Mouse (Mus musculus): ENCODE measurements around the gene Nploc4. TPM values are rescaled to one million over a fixed set of nuclear protein-coding genes. Genes with fewer than 3 reads are reported as not detected.
A peak's percentile ranks its signal among the peaks of the same experiment; 100 is the strongest.
"Not testable (repeated sequence)": the region's sequence is repeated elsewhere in the genome, so short reads cannot be mapped to it uniquely, and the experiment has no call there.

The Nploc4 gene
- polyA plus RNA-seq, 1 experiment from 2014 or later, result 34.8 TPM

DNA sequence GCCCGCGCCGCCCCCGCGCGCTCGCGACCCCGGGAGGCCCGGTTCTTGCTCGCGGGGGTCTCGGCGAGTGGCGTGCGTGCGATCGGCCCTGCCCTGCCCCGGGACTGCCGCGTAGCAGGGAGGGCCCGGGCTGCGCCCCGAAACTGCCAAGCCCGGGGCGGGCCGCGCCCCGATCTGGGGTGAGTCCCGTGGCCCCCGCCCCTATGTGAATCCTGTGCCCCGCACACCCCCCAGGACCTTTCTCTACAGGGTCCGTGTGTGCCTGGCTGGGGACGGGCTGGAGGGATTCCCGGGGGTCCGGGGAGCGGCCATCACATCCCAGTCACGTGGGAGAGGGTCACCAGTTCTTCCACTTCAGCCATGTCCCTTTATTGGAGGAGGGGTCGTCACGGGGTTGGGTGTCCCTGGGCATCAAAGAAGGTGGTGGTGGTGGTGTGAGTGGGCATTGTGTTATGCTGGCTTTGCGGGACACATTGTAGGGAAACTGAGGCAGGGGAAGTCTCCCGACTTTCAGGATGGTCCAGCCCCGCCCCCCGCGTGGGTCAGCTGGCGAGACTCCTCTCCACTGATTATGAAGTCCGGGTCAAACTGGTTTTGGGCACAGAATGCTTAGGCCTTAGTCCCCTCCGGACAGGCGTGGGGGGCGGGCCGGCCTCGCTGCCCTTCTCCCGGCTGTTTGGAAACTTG lies 88.7 kb downstream of the Nploc4 start:
- 2% methylated on average over 48 of the region's 53 CpGs for WGBS
- Histone ChIP-seq H3K36me3 (peaks cover 21% of the 10 kb centered on the region), H3K4me3 (replicated peaks) (peak overlapping the region; percentile 99), H3K9me3 (replicated peaks) (no peaks in the 10 kb centered on the region), H3K4me1 (peaks cover 49% of the 10 kb centered on the region), H3K27ac (peak overlapping the region; percentile 100), H3K27me3 (no peaks in the 10 kb centered on the region), H3K4me2 (peak overlapping the region; percentile 83), H3K9ac (peak overlapping the region; percentile 100)
- ATAC-seq (replicated peaks; ENCODE audit: low FRiP score), result peak; percentile 13

DNA sequence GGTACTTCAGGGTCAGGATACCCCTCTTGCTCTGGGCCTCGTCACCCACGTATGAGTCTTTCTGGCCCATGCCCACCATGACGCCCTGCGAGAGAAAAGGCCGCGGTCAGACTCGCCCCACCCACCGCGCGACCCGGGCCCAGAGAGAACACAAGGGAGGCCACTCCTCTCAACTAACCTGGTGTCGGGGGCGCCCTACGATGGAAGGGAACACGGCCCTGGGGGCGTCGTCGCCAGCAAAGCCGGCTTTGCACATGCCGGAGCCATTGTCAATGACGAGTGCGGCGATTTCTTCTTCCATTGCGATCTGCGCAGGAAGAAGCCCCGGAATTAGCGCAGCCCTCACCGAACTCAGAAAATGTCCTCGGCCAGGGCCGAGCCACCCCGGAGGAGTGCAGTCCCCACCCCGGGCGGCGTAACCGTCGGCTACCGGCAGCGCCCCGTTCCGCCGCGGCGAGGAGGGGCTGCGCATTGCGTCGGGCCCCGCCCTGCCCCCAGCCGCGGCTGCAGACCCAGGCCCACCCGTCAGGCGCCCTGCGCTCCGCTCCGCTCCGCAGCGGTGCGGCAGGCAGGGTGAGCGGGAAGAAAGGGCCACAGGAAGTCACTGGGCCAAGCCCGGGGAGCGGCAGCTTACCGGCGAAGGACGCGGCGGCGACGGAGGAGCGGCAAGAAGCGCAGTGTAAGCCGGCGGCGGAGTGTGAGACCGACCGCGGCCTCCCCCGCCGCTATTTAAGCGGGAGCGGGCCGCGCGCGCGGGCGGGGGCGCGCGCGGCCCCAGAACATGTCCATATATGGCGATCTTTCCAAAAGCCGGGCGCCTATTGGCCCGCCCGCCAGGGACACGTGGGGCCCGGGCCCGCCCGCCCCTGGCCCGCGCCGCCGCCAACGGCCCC lies 89.5 kb downstream of the Nploc4 start, which contains the start of gene Actg1:
TSS of gene Actg1 (minus strand) at position 752 of the 893 bp plus-strand sequence.
- Histone ChIP-seq H3K4me2 (peak within 1 kb of the TSS; percentile 83), H3K4me3 (replicated peaks) (peak within 1 kb of the TSS; percentile 99), H3K27me3 (no peaks in the 10 kb centered on the region), H3K9me3 (replicated peaks) (no peaks in the 10 kb centered on the region), H3K9ac (peak within 1 kb of the TSS; percentile 100), H3K27ac (peak within 1 kb of the TSS; percentile 100), H3K36me3 (peaks cover 21% of the 10 kb centered on the region), H3K4me1 (peaks cover 42% of the 10 kb centered on the region)
- peak; percentile 64 for ATAC-seq (replicated peaks; ENCODE audit: low FRiP score)
- WGBS, result under 1% methylated on average over 102 of the region's 103 CpGs

DNA sequence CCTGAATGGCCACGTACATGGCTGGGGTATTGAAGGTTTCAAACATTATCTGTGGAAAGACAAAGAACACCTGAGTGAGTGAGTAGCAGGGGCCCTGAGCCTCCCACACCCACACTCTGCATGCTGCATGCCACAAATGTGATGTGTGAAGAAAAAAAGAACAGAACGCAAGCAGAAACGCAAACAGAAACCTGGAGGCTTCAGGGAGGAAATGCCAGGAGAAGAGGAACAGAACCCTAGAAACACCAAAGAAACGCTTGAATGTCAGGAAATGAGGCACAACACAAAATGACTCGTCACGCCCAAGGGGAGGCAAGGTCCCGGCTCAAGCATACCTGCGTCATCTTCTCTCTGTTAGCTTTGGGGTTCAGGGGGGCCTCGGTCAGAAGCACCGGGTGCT lies 90.2 kb downstream of the Nploc4 start:
- H3K27ac ChIP-seq, result peak overlapping the region; percentile 67
- H3K27me3 ChIP-seq, result no peaks in the 10 kb centered on the region
- peak overlapping the region; percentile 100 for H3K9ac ChIP-seq
- WGBS, result 3% methylated on average over 10 of the region's 10 CpGs
- H3K4me2 ChIP-seq, result peak overlapping the region; percentile 83
- peak overlapping the region; percentile 99 for H3K4me3 ChIP-seq (replicated peaks)
- ATAC-seq (replicated peaks; ENCODE audit: low FRiP score), result no peak
- H3K9me3 ChIP-seq (replicated peaks), result no peaks in the 10 kb centered on the region
- H3K4me1 ChIP-seq, result peaks cover 35% of the 10 kb centered on the region
- H3K36me3 ChIP-seq, result peaks cover 21% of the 10 kb centered on the region

DNA sequence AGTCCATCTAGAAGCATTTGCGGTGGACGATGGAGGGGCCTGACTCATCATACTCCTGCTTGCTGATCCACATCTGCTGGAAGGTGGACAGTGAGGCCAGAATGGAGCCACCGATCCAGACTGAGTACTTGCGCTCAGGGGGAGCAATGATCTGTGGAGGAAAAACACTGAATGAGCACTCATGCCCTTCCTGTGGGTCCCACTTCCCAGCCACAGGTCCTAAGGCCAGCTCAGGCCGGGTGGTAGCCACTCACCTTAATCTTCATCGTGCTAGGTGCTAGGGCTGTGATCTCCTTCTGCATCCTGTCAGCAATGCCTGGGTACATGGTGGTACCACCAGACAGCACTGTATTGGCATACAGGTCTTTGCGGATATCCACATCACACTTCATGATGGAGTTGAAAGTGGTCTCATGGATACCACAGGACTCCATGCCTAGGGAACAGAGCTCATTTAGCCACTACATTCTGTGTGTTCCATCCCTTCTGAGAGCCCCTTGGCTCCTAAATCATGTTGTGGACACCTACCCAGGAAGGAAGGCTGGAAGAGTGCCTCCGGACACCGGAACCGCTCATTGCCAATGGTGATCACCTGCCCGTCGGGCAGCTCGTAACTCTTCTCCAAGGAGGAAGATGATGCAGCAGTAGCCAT lies 91.0 kb downstream of the Nploc4 start:
- 26% methylated on average over 11 of the region's 13 CpGs for WGBS

DNA sequence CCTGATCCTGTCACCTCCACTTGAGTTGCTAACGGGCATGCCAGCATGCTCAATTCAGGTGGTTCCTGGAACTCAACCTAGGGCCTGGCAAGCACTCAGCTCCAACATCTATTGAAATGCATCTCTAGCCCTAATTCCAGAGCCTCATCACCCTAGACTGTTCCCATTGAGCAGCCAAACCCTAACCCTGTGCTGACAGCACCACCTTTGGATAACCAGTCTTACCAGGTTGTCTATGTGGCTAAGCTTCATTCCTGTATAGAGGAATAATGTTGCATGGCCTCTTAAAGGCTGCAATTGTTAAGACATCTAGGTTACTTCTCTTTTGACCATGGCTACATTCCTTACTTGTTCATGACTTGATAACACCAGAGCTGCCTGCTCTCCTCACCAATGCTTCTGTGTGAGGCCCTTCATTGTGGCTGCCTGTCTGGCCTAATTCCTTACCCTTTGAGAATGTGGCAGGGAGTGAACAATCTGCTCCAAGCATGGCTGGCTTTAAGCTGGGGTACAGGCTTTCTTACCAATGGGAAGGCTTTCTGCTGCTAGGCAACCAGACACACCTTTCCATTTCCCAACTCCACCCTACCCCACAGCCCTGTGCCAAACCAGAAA lies 92.3 kb downstream of the Nploc4 start:
- H3K4me2 ChIP-seq, result peak overlapping the region; percentile 50
- WGBS, result 39% methylated on average over 1 of the region's 1 CpGs
- no peak for ATAC-seq (replicated peaks; ENCODE audit: low FRiP score)
- no peaks in the 10 kb centered on the region for H3K9me3 ChIP-seq (replicated peaks)
- peaks cover 16% of the 10 kb centered on the region for H3K4me1 ChIP-seq
- peak overlapping the region; percentile 59 for H3K27ac ChIP-seq
- H3K27me3 ChIP-seq, result no peaks in the 10 kb centered on the region
- H3K4me3 ChIP-seq (replicated peaks), result peak overlapping the region; percentile 22
- H3K36me3 ChIP-seq, result peaks cover 21% of the 10 kb centered on the region
- H3K9ac ChIP-seq, result 0 out of 2 replicates have a peak overlapping the region, but pooled peaks have one; percentile 6

More for the DNA sequence above, 91.0 kb downstream of the Nploc4 start:
- Histone ChIP-seq H3K4me2 (peak overlapping the region; percentile 69), H3K27ac (0 out of 2 replicates have a peak overlapping the region, but pooled peaks have one; percentile 9), H3K36me3 (peaks cover 21% of the 10 kb centered on the region), H3K9ac (peak overlapping the region; percentile 58), H3K4me3 (replicated peaks) (peak overlapping the region; percentile 52), H3K4me1 (peaks cover 27% of the 10 kb centered on the region)
- not testable (repeated sequence) for ATAC-seq (replicated peaks; ENCODE audit: low FRiP score); H3K27me3 ChIP-seq; H3K9me3 ChIP-seq (replicated peaks)

- WGBS, result 60% methylated on average over 5 of the region's 5 CpGs
- no peak overlapping the region for H3K4me2 ChIP-seq
- no peaks in the 10 kb centered on the region for H3K9me3 ChIP-seq (replicated peaks)
- peak overlapping the region; percentile 22; the same call in 1 of the 2 replicates for H3K4me3 ChIP-seq (replicated peaks)
- H3K4me1 ChIP-seq, result peaks cover 10% of the 10 kb centered on the region
- ATAC-seq (replicated peaks; ENCODE audit: low FRiP score), result no peak
- no peak overlapping the region for H3K9ac ChIP-seq
- H3K27me3 ChIP-seq, result no peaks in the 10 kb centered on the region
- H3K27ac ChIP-seq, result peak overlapping the region; percentile 59
- peaks cover 21% of the 10 kb centered on the region for H3K36me3 ChIP-seq
Observed at GRCm38 (mm10) chr11:120344310-120344920, 93.1 kb downstream of the Nploc4 start.

GRCm38 (mm10) chr11:120343519-120344309 lies 93.8 kb downstream of the Nploc4 start:
- Histone ChIP-seq H3K27ac (peak overlapping the region; percentile 59), H3K4me3 (replicated peaks) (no peak overlapping the region), H3K4me1 (peaks cover 6% of the 10 kb centered on the region), H3K9ac (no peak overlapping the region), H3K4me2 (no peak overlapping the region), H3K36me3 (peaks cover 21% of the 10 kb centered on the region), H3K9me3 (replicated peaks) (no peaks in the 10 kb centered on the region), H3K27me3 (no peaks in the 10 kb centered on the region)
- ATAC-seq (replicated peaks; ENCODE audit: low FRiP score), result no peak
- WGBS, result 68% methylated on average over 5 of the region's 5 CpGs

DNA sequence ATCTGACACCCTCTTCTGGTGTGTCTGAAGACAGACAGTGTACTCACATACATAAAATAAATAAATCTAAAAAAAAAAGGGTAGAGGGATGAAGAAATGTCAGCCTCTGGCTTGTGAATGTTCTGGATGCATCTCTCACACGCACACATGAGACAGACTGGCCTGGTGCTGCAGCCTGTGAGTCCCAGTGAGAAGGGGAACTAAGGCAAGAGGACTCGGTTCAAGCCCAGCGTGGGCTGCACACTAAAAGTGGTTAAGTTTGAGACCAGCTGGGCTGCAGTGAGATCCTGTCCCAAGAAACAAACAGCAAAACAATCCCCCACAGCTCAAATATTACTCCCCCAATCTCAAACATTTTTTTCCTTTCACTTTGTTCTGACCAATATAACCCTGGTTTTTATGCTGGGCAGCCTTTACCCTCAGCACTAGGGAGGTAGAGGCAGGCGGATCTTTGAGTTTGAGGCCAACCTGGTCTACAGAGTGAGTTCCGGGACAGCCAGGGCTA lies 94.8 kb downstream of the Nploc4 start:
- no peak overlapping the region for H3K4me2 ChIP-seq
- H3K36me3 ChIP-seq, result peaks cover 21% of the 10 kb centered on the region
- 97% methylated on average over 5 of the region's 5 CpGs for WGBS
- no peak overlapping the region for H3K27ac ChIP-seq
- H3K4me3 ChIP-seq (replicated peaks), result no peak overlapping the region
- H3K4me1 ChIP-seq, result peaks cover 6% of the 10 kb centered on the region
- no peaks in the 10 kb centered on the region for H3K9me3 ChIP-seq (replicated peaks)
- ATAC-seq (replicated peaks; ENCODE audit: low FRiP score), result no peak
- no peak overlapping the region for H3K9ac ChIP-seq
- no peaks in the 10 kb centered on the region for H3K27me3 ChIP-seq

- no peak overlapping the region for H3K4me3 ChIP-seq (replicated peaks)
- no peak overlapping the region for H3K4me2 ChIP-seq
- peaks cover 16% of the 10 kb centered on the region for H3K36me3 ChIP-seq
- no peak overlapping the region for H3K27ac ChIP-seq
- H3K9ac ChIP-seq, result no peak overlapping the region
- peaks cover 6% of the 10 kb centered on the region for H3K4me1 ChIP-seq
- WGBS, result 91% methylated on average over 4 of the region's 4 CpGs
- ATAC-seq (replicated peaks; ENCODE audit: low FRiP score), result no peak
- H3K9me3 ChIP-seq (replicated peaks), result no peaks in the 10 kb centered on the region
- H3K27me3 ChIP-seq, result no peaks in the 10 kb centered on the region
Observed at GRCm38 (mm10) chr11:120341661-120342060, 95.8 kb downstream of the Nploc4 start.

- Histone ChIP-seq H3K4me1 (peaks cover 1% of the 10 kb centered on the region), H3K27me3 (no peaks in the 10 kb centered on the region), H3K36me3 (peaks cover 7% of the 10 kb centered on the region), H3K4me3 (replicated peaks) (no peak overlapping the region), H3K9ac (no peak overlapping the region), H3K9me3 (replicated peaks) (no peaks in the 10 kb centered on the region), H3K27ac (peak overlapping the region; percentile 80), H3K4me2 (no peak overlapping the region)
- 72% methylated on average over 10 of the region's 10 CpGs for WGBS
- peak; percentile 67; the same call in 1 of the 2 replicates for ATAC-seq (replicated peaks; ENCODE audit: low FRiP score)
Observed at GRCm38 (mm10) chr11:120339978-120340513, 97.5 kb downstream of the Nploc4 start.

Measured in kidney, embryonic 15.5 days (tissue).